Mouse (Mus musculus) heart, adult 8-10 months (tissue): ENCODE results near the gene Coasy. TPM values are rescaled to one million over a fixed set of nuclear protein-coding genes. Genes with fewer than 3 reads are reported as not detected.
"Not testable (repeated sequence)": the region's sequence is repeated elsewhere in the genome, so short reads cannot be mapped to it uniquely, and the experiment has no call there.

Experiments used
- DNase-seq: peaks from one replicate; pipeline ENCODE4 v3.0.0; 2022; ENCODE audit warnings: low spot score
- total RNA-seq, 4 experiments: library from RNA; stranded (reverse); gene quantifications; 2 replicates each; pipeline ENCODE4 v1.2.4; 2022

Gene Coasy
- total RNA-seq, 4 experiments from 2014 or later, result 14.5 to 21.0 (median 17.6) TPM

GRCm38 (mm10) chr11:101087682-101088055 is 5.3 kb downstream of the Coasy start:
- DNase-seq, result no peak

- no peak for DNase-seq
Observed at GRCm38 (mm10) chr11:101089931-101090330, 7.6 kb downstream of the Coasy start.

GRCm38 (mm10) chr11:101094930-101095313 is 12.6 kb downstream of the Coasy start:
- DNase-seq, result no peak

GRCm38 (mm10) chr11:101095314-101096024 is 13.1 kb downstream of the Coasy start, which contains the start of gene Psmc3ip:
Gene Psmc3ip (minus strand): TSS chr11:101095436.
- DNase-seq, result peak; percentile 97

GRCm38 (mm10) chr11:101098231-101098630 is 15.9 kb downstream of the Coasy start:
- no peak for DNase-seq

GRCm38 (mm10) chr11:101103011-101103410 is 20.6 kb downstream of the Coasy start:
- no peak for DNase-seq

GRCm38 (mm10) chr11:101109351-101109750 is 27.0 kb downstream of the Coasy start:
- no peak for DNase-seq

GRCm38 (mm10) chr11:101110708-101111107 is 28.3 kb downstream of the Coasy start:
- no peak for DNase-seq

GRCm38 (mm10) chr11:101111178-101111577 is 28.8 kb downstream of the Coasy start:
- no peak for DNase-seq

GRCm38 (mm10) chr11:101112186-101112585 is 29.8 kb downstream of the Coasy start:
- no peak for DNase-seq

GRCm38 (mm10) chr11:101115564-101115963 is 33.2 kb downstream of the Coasy start:
- no peak for DNase-seq

- no peak for DNase-seq
Observed at GRCm38 (mm10) chr11:101118105-101118504, 35.7 kb downstream of the Coasy start.

GRCm38 (mm10) chr11:101119131-101119760 is 36.9 kb downstream of the Coasy start:
- no peak for DNase-seq

- DNase-seq, result peak; percentile 98
Observed at GRCm38 (mm10) chr11:101119761-101120544, 37.6 kb downstream of the Coasy start, which contains the start of the genes Retreg3 and Tubg1. Gene Retreg3 (minus strand): TSS chr11:101119893. Gene Tubg1 (plus strand): TSS chr11:101119938.

- no peak for DNase-seq
Observed at GRCm38 (mm10) chr11:101120545-101121188, 38.3 kb downstream of the Coasy start.

- DNase-seq, result not testable (repeated sequence)
Observed at GRCm38 (mm10) chr11:101124494-101124893, 42.1 kb downstream of the Coasy start.

- DNase-seq, result not testable (repeated sequence)
Observed at GRCm38 (mm10) chr11:101125008-101125407, 42.6 kb downstream of the Coasy start.

GRCm38 (mm10) chr11:101127075-101127474 is 44.7 kb downstream of the Coasy start:
- no peak for DNase-seq

GRCm38 (mm10) chr11:101128996-101129577 is 46.7 kb downstream of the Coasy start:
- no peak for DNase-seq

GRCm38 (mm10) chr11:101130056-101130756 is 47.8 kb downstream of the Coasy start:
- DNase-seq, result peak; percentile 68

- no peak for DNase-seq
Observed at GRCm38 (mm10) chr11:101131187-101131586, 48.8 kb downstream of the Coasy start.
